ENCODE assay signal across 24 mouse cellular contexts in genomic region chr13:67113287-67113686, GRCm38 (mm10). TPM values are rescaled to one million over a fixed set of nuclear protein-coding genes. Genes with fewer than 3 reads are reported as not detected.
DNase-seq lines count a peak whose midpoint lies in the region; ATAC-seq and TF ChIP-seq lines count a peak whose summit lies in the region.
"Had no signal": no experiment of that assay in that cellular context is flagged by ENCODE, and none has a peak within 500 bp of the region (broad histone marks: within the 10 kb centered on the region; RNA-seq: fewer than 3 reads in every experiment).

No protein-coding gene starts in this region.

- H3K9me3 ChIP-seq in hindbrain, embryonic 11.5 days (ENCODE audit: control insufficient read depth, low read length) = no peaks in the 10 kb centered on the region
- H3K9me3 ChIP-seq: embryonic facial prominence, embryonic 10.5 days; embryonic facial prominence, embryonic 12.5 days; forebrain, embryonic 10.5 days; forebrain, embryonic 12.5 days had no signal

- no peak overlapping the region for H3K4me3 ChIP-seq in C2C12 (ENCODE audit: insufficient read depth, poor library complexity, severe bottlenecking)
- no peak overlapping the region for H3K4me3 ChIP-seq in hindbrain, embryonic 11.5 days (ENCODE audit: low read depth, low read length)
- H3K4me3 ChIP-seq: embryonic facial prominence, embryonic 10.5 days; embryonic facial prominence, embryonic 12.5 days; forebrain, embryonic 10.5 days; forebrain, embryonic 12.5 days had no signal

- ATAC-seq in hindbrain, embryonic 11.5 days (ENCODE audit: low FRiP score) = no peak
- no peak for ATAC-seq in erythroid progenitor cell, adult 5-6 weeks (replicated peaks; ENCODE audit: low FRiP score, poor library complexity, severe bottlenecking)
- ATAC-seq: forebrain, embryonic 14.5 days; forebrain, embryonic 16.5 days had no signal

- no peak overlapping the region for H3K4me2 ChIP-seq in hindbrain, embryonic 11.5 days (replicated peaks; ENCODE audit: low read depth, low read length)
- H3K4me2 ChIP-seq: embryonic facial prominence, embryonic 12.5 days; forebrain, embryonic 12.5 days had no signal

- no peak overlapping the region for H3ac ChIP-seq in C2C12 (ENCODE audit: control insufficient read depth, insufficient read length, low read depth)

- DNase-seq in 3T3-L1 (ENCODE audit: low read depth, low spot score) = peak; percentile 80
- DNase-seq in NIH3T3 (ENCODE audit: low read depth) = peak; percentile 3
- no peak for DNase-seq in layer of hippocampus, adult 9-10 months (ENCODE audit: low spot score)
- DNase-seq in hindbrain, embryonic 11.5 days (ENCODE audit: low spot score) = no peak
- DNase-seq: adrenal gland, adult 2 months; adrenal gland, postnatal 10 days; adrenal gland, postnatal 25 days; B cell, adult 2 months; cerebellum, adult 11 months; cerebellum, adult 18-20 months; cerebellum, adult 8-10 months; cerebellum, adult 9-11 months; cerebellum, postnatal 14 days; cerebellum, postnatal 36 days; embryo, embryonic 11 days had no signal

- no peaks in the 10 kb centered on the region for H3K79me2 ChIP-seq in C2C12 (ENCODE audit: control insufficient read depth, insufficient read depth)

- no peak overlapping the region for H3K9ac ChIP-seq in hindbrain, embryonic 11.5 days (ENCODE audit: low read depth, low read length)
- H3K9ac ChIP-seq: embryonic facial prominence, embryonic 12.5 days; forebrain, embryonic 12.5 days had no signal

- no peaks in the 10 kb centered on the region for H3K27me3 ChIP-seq in C2C12 (ENCODE audit: control insufficient read depth, insufficient read depth, insufficient read length)
- H3K27me3 ChIP-seq in hindbrain, embryonic 11.5 days (ENCODE audit: control insufficient read depth, insufficient read depth, low read length) = no peaks in the 10 kb centered on the region
- H3K27me3 ChIP-seq: embryonic facial prominence, embryonic 12.5 days; forebrain, embryonic 12.5 days had no signal

- no peaks in the 10 kb centered on the region for H3K4me1 ChIP-seq in hindbrain, embryonic 11.5 days (replicated peaks; ENCODE audit: control insufficient read depth, insufficient read depth, low read length)
- H3K4me1 ChIP-seq: embryonic facial prominence, embryonic 10.5 days; embryonic facial prominence, embryonic 12.5 days; forebrain, embryonic 12.5 days had no signal

- H3K36me3 ChIP-seq in C2C12 (ENCODE audit: control insufficient read depth, insufficient read depth) = no peaks in the 10 kb centered on the region
- H3K36me3 ChIP-seq in hindbrain, embryonic 11.5 days (ENCODE audit: control insufficient read depth, insufficient read depth, low read length) = no peaks in the 10 kb centered on the region
- H3K36me3 ChIP-seq: embryonic facial prominence, embryonic 10.5 days; embryonic facial prominence, embryonic 12.5 days; forebrain, embryonic 10.5 days; forebrain, embryonic 12.5 days had no signal

- TF ChIP-seq CTCF in C2C12 (IDR thresholded peaks at IDR 0.05; ENCODE audit: control insufficient read depth, insufficient read depth, insufficient read length) = no peak

- no peak overlapping the region for H3K27ac ChIP-seq in hindbrain, embryonic 11.5 days (ENCODE audit: low read depth, low read length)
- H3K27ac ChIP-seq: embryonic facial prominence, embryonic 10.5 days; embryonic facial prominence, embryonic 12.5 days; forebrain, embryonic 10.5 days; forebrain, embryonic 12.5 days had no signal

- H3K79me3 ChIP-seq in C2C12 (ENCODE audit: low read depth) = no peaks in the 10 kb centered on the region

- WGBS in hindbrain, embryonic 11.5 days = 79% methylated on average over 2 of the region's 2 CpGs

TF ChIP-seq in C2C12, 6 proteins besides CTCF, POLR2A, EP300 and RAD21:
- TF ChIP-seq FOSL1 (IDR thresholded peaks at IDR 0.05; ENCODE audit: insufficient read depth, low read length, poor library complexity, severe bottlenecking) = peak; percentile 83
- TF ChIP-seq MYOD1 (IDR thresholded peaks at IDR 0.05; ENCODE audit: control insufficient read depth, insufficient read length, low read depth) = peak; percentile 18
- no peak for TF ChIP-seq USF1 (IDR thresholded peaks at IDR 0.05; ENCODE audit: low read depth)
- no peak for TF ChIP-seq MYOG (IDR thresholded peaks at IDR 0.05; ENCODE audit: control insufficient read depth, extremely low read depth, insufficient read length)

RNA-seq across cellular contexts. Expression of gene Rslcan18, which starts 2.8 kb away (rescaled TPM):
- 0.08 TPM for polyA plus RNA-seq in C2C12 (2012; fragmentation: generic; extraction: Trizol)
- polyA plus RNA-seq in hindbrain, embryonic 11.5 days (2014; fragmentation: Nextera tagmentation; extraction: Ambion mirVana) = 0.14 and 0.26 TPM in 2 replicates
- not detected in 2 replicates for total RNA-seq in erythroid progenitor cell, adult 5-6 weeks (2015; ENCODE audit: low replicate concordance)
- 0.08 and 1.3 TPM in 2 replicates for total RNA-seq in erythroid progenitor cell, adult 5-6 weeks (2017; ENCODE audit: low replicate concordance)
- total RNA-seq: common myeloid progenitor, adult 5-6 weeks had no signal
- polyA plus RNA-seq: forebrain, embryonic 14.5 days had no signal

RNA-seq across cellular contexts. Expression of gene Gm28557, which starts 4.9 kb away (rescaled TPM):
- polyA plus RNA-seq in C2C12 (2012; fragmentation: generic; extraction: Trizol) = 0.91 TPM
- 1.9 and 3.3 TPM in 2 replicates for polyA plus RNA-seq in hindbrain, embryonic 11.5 days (2014; fragmentation: Nextera tagmentation; extraction: Ambion mirVana)
- total RNA-seq in erythroid progenitor cell, adult 5-6 weeks (2015; ENCODE audit: low replicate concordance) = not detected in 2 replicates
- 0.83 TPM in 1 of 2 replicates, not detected in the other for total RNA-seq in erythroid progenitor cell, adult 5-6 weeks (2017; ENCODE audit: low replicate concordance)

RNA-seq across cellular contexts. Expression of gene Zfp759, which starts 8.2 kb away (rescaled TPM):
- 0.40 TPM for polyA plus RNA-seq in C2C12 (2012; fragmentation: generic; extraction: Trizol)
- polyA plus RNA-seq in hindbrain, embryonic 11.5 days (2014; fragmentation: Nextera tagmentation; extraction: Ambion mirVana) = 1.7 and 3.3 TPM in 2 replicates
- 1.1 TPM in 1 of 2 replicates, not detected in the other for total RNA-seq in erythroid progenitor cell, adult 5-6 weeks (2015; ENCODE audit: low replicate concordance)
- 0.51 and 2.9 TPM in 2 replicates for total RNA-seq in erythroid progenitor cell, adult 5-6 weeks (2017; ENCODE audit: low replicate concordance)
- polyA plus RNA-seq: adrenal gland, adult 2 months had no signal

RNA-seq across cellular contexts. Expression of gene Zfp708, which starts 15.5 kb away (rescaled TPM):
- 0.23 TPM for polyA plus RNA-seq in C2C12 (2012; fragmentation: generic; extraction: Trizol)
- polyA plus RNA-seq in hindbrain, embryonic 11.5 days (2014; fragmentation: Nextera tagmentation; extraction: Ambion mirVana) = 9.2 and 9.6 TPM in 2 replicates
- 4.2 TPM in 1 of 2 replicates, not detected in the other for total RNA-seq in erythroid progenitor cell, adult 5-6 weeks (2015; ENCODE audit: low replicate concordance)
- 1.2 and 2.1 TPM in 2 replicates for total RNA-seq in erythroid progenitor cell, adult 5-6 weeks (2017; ENCODE audit: low replicate concordance)
- polyA plus RNA-seq: adrenal gland, adult 2 months had no signal

RNA-seq across cellular contexts. Expression of gene Zfp712, which starts 52.3 kb away (rescaled TPM):
- 0.09 TPM for polyA plus RNA-seq in C2C12 (2012; fragmentation: generic; extraction: Trizol)
- 5.8 TPM in 2 replicates for polyA plus RNA-seq in hindbrain, embryonic 11.5 days (2014; fragmentation: Nextera tagmentation; extraction: Ambion mirVana)
- total RNA-seq in erythroid progenitor cell, adult 5-6 weeks (2015; ENCODE audit: low replicate concordance) = 1.1 and 3.4 TPM in 2 replicates
- total RNA-seq in erythroid progenitor cell, adult 5-6 weeks (2017; ENCODE audit: low replicate concordance) = 0.98 and 1.3 TPM in 2 replicates

Comparison
In these comparisons a context has a peak if more than half of its experiments do, and no peak if none do; other contexts are left out.
1. DNase-seq: peak in 3T3-L1 (single experiment) and NIH3T3 (single experiment); none in layer of hippocampus, adult 9-10 months (single experiment) and hindbrain, embryonic 11.5 days (single experiment).